Mouse (Mus musculus) MEL (cell line): Measurements from ENCODE around the gene Gzmc. TPM values are rescaled to one million over a fixed set of nuclear protein-coding genes. Genes with fewer than 3 reads are reported as not detected.
"Not testable (repeated sequence)": the region's sequence is repeated elsewhere in the genome, so short reads cannot be mapped to it uniquely, and the experiment has no call there.

ENCODE experiments used
- DNase-seq: peaks from one replicate; pipeline ENCODE4 v3.0.0; 2011; ENCODE audit warnings: low read depth, low spot score
- H3K27ac ChIP-seq: 2 replicates; pipeline ENCODE4 v1.5.1; 2012; ENCODE audit warnings: low read depth, mild to moderate bottlenecking, control low read depth, low read length, moderate library complexity; ENCODE audit not compliant: control insufficient read depth
- H3K27me3 ChIP-seq, 2 experiments: fragments of 150-350 bp in 1 of 2; sonication (generic) in 1 of 2; 2 replicates each; pipeline ENCODE4 v1.6.1; 2012; ENCODE audit warnings: low read length in 2 of 2, mild to moderate bottlenecking in 2 of 2, improper control_type of control experiment in 1 of 2, moderate library complexity in 1 of 2; ENCODE audit not compliant: insufficient read depth in 2 of 2, control insufficient read depth in 1 of 2
- H3K36me3 ChIP-seq, 2 experiments: 2 replicates each; pipeline ENCODE4 v1.6.1; 2012 to 2014; ENCODE audit warnings: low read length in 2 of 2, improper control_type of control experiment in 1 of 2, inconsistent platforms in 1 of 2, mild to moderate bottlenecking in 1 of 2; ENCODE audit not compliant: insufficient read depth in 2 of 2, control insufficient read depth in 1 of 2
- H3K4me1 ChIP-seq, 2 experiments: fragments of 150-350 bp in 1 of 2; sonication (generic) in 1 of 2; 2 replicates each; pipeline ENCODE4 v1.6.1; 2012; ENCODE audit warnings: low read length in 2 of 2, improper control_type of control experiment in 1 of 2, mild to moderate bottlenecking in 1 of 2; ENCODE audit not compliant: insufficient read depth in 2 of 2, control insufficient read depth in 1 of 2
- H3K4me3 ChIP-seq, 2 experiments: fragments of 150-350 bp in 1 of 2; sonication (generic) in 1 of 2; 2 replicates each; pipeline ENCODE4 v1.5.1; 2012; ENCODE audit warnings: low read depth in 2 of 2, low read length in 2 of 2, mild to moderate bottlenecking in 2 of 2, moderate library complexity in 2 of 2, control low read depth in 1 of 2, improper control_type of control experiment in 1 of 2; ENCODE audit not compliant: control insufficient read depth in 1 of 2, insufficient read depth in 1 of 2
- H3K79me2 ChIP-seq: 2 replicates; pipeline ENCODE4 v1.6.1; 2012; ENCODE audit warnings: mild to moderate bottlenecking, low read length, moderate library complexity; ENCODE audit not compliant: control insufficient read depth, poor library complexity, insufficient read depth
- H3K9ac ChIP-seq: 2 replicates; pipeline ENCODE4 v1.6.1; 2012; ENCODE audit warnings: low read depth, mild to moderate bottlenecking, control low read depth, low read length, moderate library complexity; ENCODE audit not compliant: control insufficient read depth, poor library complexity, severe bottlenecking
- H3K9me3 ChIP-seq: fragments of 150-350 bp; sonication (generic); replicated peaks from 2 replicates; pipeline ENCODE4 v1.6.1; 2012; ENCODE audit warnings: mild to moderate bottlenecking, low read length, improper control_type of control experiment, moderate library complexity; ENCODE audit not compliant: insufficient read depth
- CHD1 ChIP-seq: IDR thresholded peaks from 2 replicates; pipeline ENCODE4 v1.6.1; 2012; ENCODE audit warnings: low read depth, mild to moderate bottlenecking, inconsistent platforms, low read length, improper control_type of control experiment
- CHD2 ChIP-seq: IDR thresholded peaks from 2 replicates; pipeline ENCODE4 v1.6.1; 2011; ENCODE audit warnings: low read length, improper control_type of control experiment
- CTCF ChIP-seq, 3 experiments: IDR thresholded peaks in 2 of 3; conservative IDR thresholded peaks in 1 of 3; 2 replicates each; pipeline ENCODE4 v1.5.1; 2011 to 2012; ENCODE audit warnings: low read length in 3 of 3, low read depth in 2 of 3, mild to moderate bottlenecking in 2 of 3, improper control_type of control experiment in 1 of 3, inconsistent platforms in 1 of 3, mixed read lengths in 1 of 3, moderate library complexity in 1 of 3; ENCODE audit not compliant: control insufficient read depth in 1 of 3, insufficient read depth in 1 of 3, poor library complexity in 1 of 3, severe bottlenecking in 1 of 3
- ELF1 ChIP-seq: IDR thresholded peaks from 2 replicates; pipeline ENCODE4 v1.6.1; 2014; ENCODE audit warnings: low read depth, mild to moderate bottlenecking, inconsistent platforms, low read length, improper control_type of control experiment, moderate library complexity
- MAFK ChIP-seq: IDR thresholded peaks from 2 replicates; pipeline ENCODE4 v1.6.1; 2011; ENCODE audit warnings: low read depth, mild to moderate bottlenecking, low read length, improper control_type of control experiment, borderline replicate concordance
- MAZ ChIP-seq: IDR thresholded peaks from 2 replicates; pipeline ENCODE4 v1.6.1; 2012; ENCODE audit warnings: low read depth, mild to moderate bottlenecking, inconsistent platforms, low read length, improper control_type of control experiment
- MEF2A ChIP-seq: IDR thresholded peaks from 2 replicates; pipeline ENCODE4 v1.6.1; 2014; ENCODE audit warnings: low read depth, mild to moderate bottlenecking, inconsistent platforms, low read length, improper control_type of control experiment; ENCODE audit not compliant: poor library complexity, insufficient replicate concordance, severe bottlenecking; ENCODE audit errors: extremely low read depth
- MXI1 ChIP-seq: IDR thresholded peaks from 2 replicates; pipeline ENCODE4 v1.6.1; 2011; ENCODE audit warnings: mild to moderate bottlenecking, low read depth, low read length, improper control_type of control experiment
- MYB ChIP-seq: IDR thresholded peaks from 2 replicates; pipeline ENCODE4 v1.6.1; 2011; ENCODE audit warnings: mild to moderate bottlenecking, low read depth, low read length, improper control_type of control experiment
- MYC ChIP-seq: IDR thresholded peaks from 2 replicates; pipeline ENCODE4 v1.6.1; 2011; ENCODE audit warnings: low read depth, mild to moderate bottlenecking, low read length, improper control_type of control experiment, moderate library complexity
- POLR2AphosphoS2 ChIP-seq: IDR thresholded peaks from 2 replicates; pipeline ENCODE4 v1.6.1; 2011; ENCODE audit warnings: low read length, improper control_type of control experiment
- POLR2AphosphoS5 ChIP-seq: IDR thresholded peaks from 2 replicates; pipeline ENCODE4 v1.6.1; 2012; ENCODE audit warnings: low read depth, borderline replicate concordance, mild to moderate bottlenecking, inconsistent platforms, low read length, moderate library complexity, mixed read lengths
- SMC3 ChIP-seq: IDR thresholded peaks from 2 replicates; pipeline ENCODE4 v1.6.1; 2011; ENCODE audit warnings: low read depth, low read length, improper control_type of control experiment
- TCF12 ChIP-seq: IDR thresholded peaks from 2 replicates; pipeline ENCODE4 v1.6.1; 2014; ENCODE audit warnings: low read depth, mild to moderate bottlenecking, inconsistent platforms, low read length, improper control_type of control experiment, moderate library complexity
- UBTF ChIP-seq: IDR thresholded peaks from 2 replicates; pipeline ENCODE4 v1.6.1; 2012; ENCODE audit warnings: low read depth, mild to moderate bottlenecking, inconsistent platforms, low read length, improper control_type of control experiment, moderate library complexity, borderline replicate concordance; ENCODE audit not compliant: insufficient read depth
- ZC3H11A ChIP-seq: IDR thresholded peaks from 2 replicates; pipeline ENCODE4 v1.6.1; 2012; ENCODE audit warnings: low read depth, mild to moderate bottlenecking, inconsistent platforms, low read length, improper control_type of control experiment
- ZKSCAN1 ChIP-seq: IDR thresholded peaks from 2 replicates; pipeline ENCODE4 v1.6.1; 2012; ENCODE audit warnings: low read depth, mild to moderate bottlenecking, inconsistent platforms, low read length, improper control_type of control experiment, moderate library complexity
- ZMIZ1 ChIP-seq: IDR thresholded peaks from 2 replicates; pipeline ENCODE4 v1.6.1; 2012; ENCODE audit warnings: low read depth, mild to moderate bottlenecking, inconsistent platforms, low read length, improper control_type of control experiment, moderate library complexity
- polyA plus RNA-seq, 2 experiments: library from polyadenylated mRNA; stranded (reverse) in 1 of 2; unstranded in 1 of 2; fragments of >175 nt in 1 of 2; fragments of >200 nt in 1 of 2; gene quantifications; 2 replicates each; pipeline versions ENCODE4 v1.2.1 to v1.2.4; 2012; ENCODE audit warnings: low replicate concordance in 2 of 2, low read depth in 1 of 2; ENCODE audit not compliant: insufficient read length in 2 of 2, insufficient read depth in 1 of 2, missing spikeins in 1 of 2
- total RNA-seq: library from RNA; depleted of rRNA; stranded (reverse); fragments of 300-350 nt; gene quantifications from 2 replicates; pipeline ENCODE4 v1.2.3, GENCODE M21; 2012; rRNA removed

The Gzmc gene
- not detected in 2 replicates for total RNA-seq
- polyA plus RNA-seq: not detected

DNA sequence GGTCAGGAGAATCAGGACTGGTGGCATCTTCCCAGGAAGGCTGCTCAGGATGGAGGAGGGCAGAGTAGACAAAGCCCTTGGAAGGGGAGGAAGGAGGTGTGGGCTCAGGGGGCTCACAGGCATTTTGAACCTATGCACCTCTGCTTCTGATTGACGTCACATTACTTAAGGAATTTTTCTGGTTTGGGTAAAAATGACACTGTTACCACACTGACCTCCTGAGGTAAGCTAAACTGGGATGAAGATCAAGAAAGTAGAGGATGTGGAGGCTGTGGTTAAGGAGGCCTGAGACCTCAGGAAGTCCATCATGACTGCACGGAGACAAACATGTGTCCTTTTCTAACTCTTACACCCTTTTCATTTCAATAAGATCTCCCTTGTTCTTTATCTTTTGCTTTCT, at the start of gene Gzmc:
TSS of gene Gzmc (minus strand) at position 101 of the 400 bp plus-strand sequence.
- Histone ChIP-seq H3K9me3 (no peaks in the 10 kb centered on the region), H3K27ac (no peak within 1 kb of the TSS), H3K4me3 (no peak within 1 kb of the TSS), H3K27me3 (peaks cover 5 to 12% of the 10 kb centered on the region in 2 experiments), H3K9ac (no peak within 1 kb of the TSS), H3K36me3 (no peaks in the 10 kb centered on the region), H3K79me2 (no peaks in the 10 kb centered on the region), H3K4me1 (no peaks in the 10 kb centered on the region)
- TF ChIP-seq MEF2A (no peak), CHD1 (no peak)
- no peak for DNase-seq

GRCm38 (mm10) chr14:56283816-56284215, 49.4 kb upstream of the Gzmc start:
- H3K4me3 ChIP-seq: no peak overlapping the region
- H3K27ac ChIP-seq: no peak overlapping the region
- no peak overlapping the region for H3K9ac ChIP-seq
- no peaks in the 10 kb centered on the region for H3K4me1 ChIP-seq
- no peaks in the 10 kb centered on the region for H3K79me2 ChIP-seq
- peaks cover 5 to 18% of the 10 kb centered on the region in 2 experiments for H3K27me3 ChIP-seq
- DNase-seq: no peak
- no peaks in the 10 kb centered on the region for H3K9me3 ChIP-seq
- TF ChIP-seq POLR2AphosphoS2 (no peak), TCF12 (no peak), CTCF (IDR thresholded peaks at IDR 0.05 in 2 of 3, conservative IDR thresholded peaks at IDR 0.05 in 1 of 3; ENCODE audit: control insufficient read depth in 1 of 3, insufficient read depth in 1 of 3, low read depth in 2 of 3, low read length in 3 of 3, poor library complexity in 1 of 3, severe bottlenecking in 1 of 3) (no peak), MAZ (no peak), ZMIZ1 (no peak), MYB (no peak), ZKSCAN1 (no peak), MYC (no peak), POLR2AphosphoS5 (no peak)
- no peaks in the 10 kb centered on the region for H3K36me3 ChIP-seq

- no peak overlapping the region for H3K9ac ChIP-seq
- H3K27me3 ChIP-seq: peaks cover 5 to 13% of the 10 kb centered on the region in 2 experiments
- no peak overlapping the region for H3K27ac ChIP-seq
- H3K9me3 ChIP-seq: no peaks in the 10 kb centered on the region
- DNase-seq: no peak
- H3K4me1 ChIP-seq: no peaks in the 10 kb centered on the region
- no peaks in the 10 kb centered on the region for H3K79me2 ChIP-seq
- H3K36me3 ChIP-seq: no peaks in the 10 kb centered on the region
- no peak for TF ChIP-seq MXI1
- TF ChIP-seq UBTF: no peak
- TF ChIP-seq SMC3: no peak
- no peak for TF ChIP-seq CTCF (IDR thresholded peaks at IDR 0.05 in 2 of 3, conservative IDR thresholded peaks at IDR 0.05 in 1 of 3; ENCODE audit: control insufficient read depth in 1 of 3, insufficient read depth in 1 of 3, low read depth in 2 of 3, low read length in 3 of 3, poor library complexity in 1 of 3, severe bottlenecking in 1 of 3)
- TF ChIP-seq MAFK: no peak
- no peak for TF ChIP-seq MYC
- no peak for TF ChIP-seq ELF1
- no peak for TF ChIP-seq CHD2
- no peak for TF ChIP-seq ZC3H11A
- H3K4me3 ChIP-seq: no peak overlapping the region
These were observed 46.6 kb upstream of the Gzmc start for GRCm38 (mm10) chr14:56281090-56281489.

DNA sequence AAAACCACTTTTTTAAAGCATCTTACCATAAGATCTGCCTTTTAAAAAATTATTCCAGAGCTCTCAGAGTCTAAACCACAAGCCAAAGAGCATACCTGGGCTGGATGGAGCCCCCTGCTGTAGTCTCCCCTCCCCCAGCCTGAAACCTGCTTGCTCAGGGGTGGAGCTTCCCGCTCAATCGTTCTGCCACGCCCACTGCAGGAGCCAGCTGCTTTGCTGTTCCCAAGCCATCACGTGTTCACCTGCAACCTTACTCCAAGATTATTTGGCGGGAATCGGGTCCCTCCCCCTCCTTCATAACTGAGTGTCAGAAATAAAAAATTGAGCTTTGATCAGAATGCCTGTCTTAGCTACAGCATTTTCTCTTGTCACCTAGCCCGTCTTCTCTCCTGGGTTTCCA, 44.2 kb upstream of the Gzmc start:
- not testable (repeated sequence) for H3K9me3 ChIP-seq, H3K79me2 ChIP-seq, H3K9ac ChIP-seq, DNase-seq, H3K4me3 ChIP-seq, H3K4me1 ChIP-seq, H3K36me3 ChIP-seq, H3K27ac ChIP-seq
- peaks cover 5 to 13% of the 10 kb centered on the region in 2 experiments for H3K27me3 ChIP-seq
